Mouse (Mus musculus) heart, postnatal 0 days (tissue): Measurements from ENCODE around the gene Pigl.

Source experiments
- CTCF ChIP-seq: IDR thresholded peaks from 2 replicates; pipeline ENCODE4 v1.5.1; 2016; ENCODE audit warnings: antibody characterized with exemption, control low read depth, low read depth
- EP300 ChIP-seq: IDR thresholded peaks from 2 replicates; pipeline ENCODE4 v1.6.1; 2016; ENCODE audit warnings: antibody characterized with exemption, low read depth

GRCm38 (mm10) chr11:62500529-62500928, 42.3 kb downstream of the Pigl start:
- TF ChIP-seq CTCF (no peak), EP300 (no peak)
